Mouse (Mus musculus) MEL (cell line): Measurements from ENCODE around the gene Ces2c.
"Not testable (repeated sequence)": the region's sequence is repeated elsewhere in the genome, so short reads cannot be mapped to it uniquely, and the experiment has no call there.

Experiments used
- CHD1 ChIP-seq: IDR thresholded peaks from 2 replicates; pipeline ENCODE4 v1.6.1; 2012; ENCODE audit warnings: low read depth, mild to moderate bottlenecking, inconsistent platforms, low read length, improper control_type of control experiment
- CTCF ChIP-seq, 3 experiments: IDR thresholded peaks in 2 of 3; conservative IDR thresholded peaks in 1 of 3; 2 replicates each; pipeline ENCODE4 v1.5.1; 2011 to 2012; ENCODE audit warnings: low read length in 3 of 3, low read depth in 2 of 3, mild to moderate bottlenecking in 2 of 3, improper control_type of control experiment in 1 of 3, inconsistent platforms in 1 of 3, mixed read lengths in 1 of 3, moderate library complexity in 1 of 3; ENCODE audit not compliant: control insufficient read depth in 1 of 3, insufficient read depth in 1 of 3, poor library complexity in 1 of 3, severe bottlenecking in 1 of 3
- EP300 ChIP-seq, 2 experiments: IDR thresholded peaks; 2 replicates each; pipeline ENCODE4 v1.6.1; 2011; ENCODE audit warnings: improper control_type of control experiment in 2 of 2, low read length in 2 of 2, low read depth in 1 of 2, mild to moderate bottlenecking in 1 of 2
- ETS1 ChIP-seq: IDR thresholded peaks from 2 replicates; pipeline ENCODE4 v1.6.1; 2012; ENCODE audit warnings: low read depth, mild to moderate bottlenecking, inconsistent platforms, low read length, improper control_type of control experiment, moderate library complexity
- GABPA ChIP-seq: IDR thresholded peaks from 2 replicates; pipeline ENCODE4 v1.6.1; 2012; ENCODE audit warnings: low read depth, mild to moderate bottlenecking, inconsistent platforms, low read length, improper control_type of control experiment, moderate library complexity
- HCFC1 ChIP-seq: IDR thresholded peaks from 2 replicates; pipeline ENCODE4 v1.6.1; 2012; ENCODE audit warnings: low read depth, mild to moderate bottlenecking, inconsistent platforms, low read length, improper control_type of control experiment, moderate library complexity
- MAX ChIP-seq: IDR thresholded peaks from 2 replicates; pipeline ENCODE4 v1.6.1; 2011; ENCODE audit warnings: low read length, improper control_type of control experiment
- MAZ ChIP-seq: IDR thresholded peaks from 2 replicates; pipeline ENCODE4 v1.6.1; 2012; ENCODE audit warnings: low read depth, mild to moderate bottlenecking, inconsistent platforms, low read length, improper control_type of control experiment
- MEF2A ChIP-seq: IDR thresholded peaks from 2 replicates; pipeline ENCODE4 v1.6.1; 2014; ENCODE audit warnings: low read depth, mild to moderate bottlenecking, inconsistent platforms, low read length, improper control_type of control experiment; ENCODE audit not compliant: poor library complexity, insufficient replicate concordance, severe bottlenecking; ENCODE audit errors: extremely low read depth
- POLR2A ChIP-seq, 2 experiments: IDR thresholded peaks; 2 replicates each; pipeline ENCODE4 v1.6.1; 2011 to 2012; ENCODE audit warnings: low read length in 2 of 2, mild to moderate bottlenecking in 2 of 2, control low read depth in 1 of 2, improper control_type of control experiment in 1 of 2, low read depth in 1 of 2, moderate library complexity in 1 of 2; ENCODE audit not compliant: control insufficient read depth in 1 of 2, insufficient read depth in 1 of 2, poor library complexity in 1 of 2
- RAD21 ChIP-seq: IDR thresholded peaks from 2 replicates; pipeline ENCODE4 v1.6.1; 2011; ENCODE audit warnings: mild to moderate bottlenecking, low read depth, low read length, improper control_type of control experiment
- USF1 ChIP-seq: IDR thresholded peaks from 2 replicates; pipeline ENCODE4 v1.6.1; 2014; ENCODE audit warnings: low read depth, mild to moderate bottlenecking, inconsistent platforms, low read length, improper control_type of control experiment, moderate library complexity
- ZMIZ1 ChIP-seq: IDR thresholded peaks from 2 replicates; pipeline ENCODE4 v1.6.1; 2012; ENCODE audit warnings: low read depth, mild to moderate bottlenecking, inconsistent platforms, low read length, improper control_type of control experiment, moderate library complexity
- ZNF384 ChIP-seq: IDR thresholded peaks from 2 replicates; pipeline ENCODE4 v1.6.1; 2012; ENCODE audit warnings: low read depth, mild to moderate bottlenecking, inconsistent platforms, low read length, improper control_type of control experiment

DNA sequence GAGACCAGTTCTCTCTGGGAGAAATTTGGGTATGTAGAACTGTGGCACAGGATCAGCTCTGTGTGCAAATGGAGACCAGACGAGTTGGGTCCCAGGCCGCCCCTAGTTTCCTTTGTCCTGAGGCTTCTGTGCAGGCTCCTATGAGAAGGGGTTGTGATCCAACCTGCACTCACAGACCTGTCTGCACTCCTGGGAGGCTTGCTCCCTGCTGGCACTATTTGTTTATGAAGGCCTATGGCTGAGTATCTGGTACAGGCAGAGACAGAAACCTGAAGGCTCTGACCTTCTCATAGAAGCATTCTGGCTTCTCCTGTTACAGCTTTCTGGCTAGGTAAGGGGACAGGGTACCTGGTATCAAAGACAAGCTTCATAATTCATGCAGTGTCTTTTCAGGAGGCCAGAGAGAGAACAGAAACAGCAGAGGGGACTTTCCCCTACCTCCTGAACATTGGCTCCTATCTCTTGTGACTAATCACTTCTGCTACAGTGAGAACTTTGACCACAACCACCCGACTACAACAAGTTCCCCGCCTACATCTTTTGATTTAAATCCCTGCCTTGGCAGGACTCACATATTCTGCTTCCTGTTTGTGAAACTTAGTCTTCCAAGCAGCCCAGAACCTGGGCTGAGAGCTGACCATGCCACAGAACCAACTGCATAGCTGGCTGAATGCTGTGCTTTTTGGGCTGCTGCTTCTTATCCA, 39.5 kb downstream of the Ces2c start:
- TF ChIP-seq POLR2A (IDR thresholded peaks at IDR 0.05; ENCODE audit: control insufficient read depth in 1 of 2, insufficient read depth in 1 of 2, low read depth in 1 of 2, low read length in 2 of 2, poor library complexity in 1 of 2); HCFC1; USF1; CHD1; MAX; CTCF (IDR thresholded peaks at IDR 0.05 in 2 of 3, conservative IDR thresholded peaks at IDR 0.05 in 1 of 3; ENCODE audit: control insufficient read depth in 1 of 3, insufficient read depth in 1 of 3, low read depth in 2 of 3, low read length in 3 of 3, poor library complexity in 1 of 3, severe bottlenecking in 1 of 3); ZNF384; ETS1; EP300 (IDR thresholded peaks at IDR 0.05; ENCODE audit: low read depth in 1 of 2, low read length in 2 of 2); MEF2A; MAZ; RAD21; GABPA; ZMIZ1: not testable (repeated sequence)
